Mouse (Mus musculus) kidney, adult 8-10 months (tissue): ENCODE measurements around the gene Gadd45g.
"Not testable (repeated sequence)": the region's sequence is repeated elsewhere in the genome, so short reads cannot be mapped to it uniquely, and the experiment has no call there.

ENCODE experiments used
- DNase-seq, 2 experiments: peaks; one replicate each; pipeline ENCODE4 v3.0.0; 2022

The Gadd45g gene

GRCm38 (mm10) chr13:51834520-51834919, 12.0 kb upstream of the Gadd45g start:
- DNase-seq, result no peak

DNA sequence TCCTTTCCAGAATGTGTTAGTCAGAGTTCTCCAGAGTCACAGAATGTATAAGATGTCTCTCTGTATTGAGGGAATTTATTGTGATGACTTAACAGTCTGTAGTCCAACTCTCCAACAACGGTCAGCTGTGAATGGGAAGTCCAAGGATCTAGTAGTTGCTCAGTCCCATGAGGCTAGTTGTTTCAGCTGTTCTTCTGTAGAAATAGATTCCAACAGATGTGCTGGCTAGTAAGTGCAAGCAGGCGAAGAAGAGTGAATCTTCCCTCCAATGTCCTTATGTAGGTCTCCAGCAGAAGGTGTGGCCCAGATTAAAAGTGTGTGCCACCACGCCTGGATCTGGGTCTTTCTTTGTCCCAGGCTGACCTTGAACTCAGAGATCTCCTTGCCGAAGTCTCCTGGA, 11.3 kb upstream of the Gadd45g start:
- not testable (repeated sequence) for DNase-seq

DNA sequence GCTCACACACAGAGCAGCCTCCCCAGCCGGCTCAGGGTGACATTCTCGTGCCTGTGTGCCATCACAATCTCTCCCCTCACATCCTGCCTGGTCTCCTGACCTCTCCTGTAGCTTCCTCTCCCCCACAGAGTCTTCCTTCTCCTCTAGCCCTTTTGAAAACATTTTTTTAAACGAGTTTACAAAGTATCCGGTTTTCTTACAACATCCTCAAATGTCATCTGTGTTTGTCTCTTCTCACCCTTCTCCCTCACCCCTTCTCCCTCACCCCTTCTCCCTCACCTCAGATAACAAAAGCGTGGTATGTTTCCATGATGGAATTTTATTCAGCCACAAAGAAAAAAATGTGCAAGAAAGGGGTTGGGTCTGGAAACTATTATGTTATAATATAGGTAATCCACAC, 9.1 kb upstream of the Gadd45g start:
- DNase-seq, result no peak

DNA sequence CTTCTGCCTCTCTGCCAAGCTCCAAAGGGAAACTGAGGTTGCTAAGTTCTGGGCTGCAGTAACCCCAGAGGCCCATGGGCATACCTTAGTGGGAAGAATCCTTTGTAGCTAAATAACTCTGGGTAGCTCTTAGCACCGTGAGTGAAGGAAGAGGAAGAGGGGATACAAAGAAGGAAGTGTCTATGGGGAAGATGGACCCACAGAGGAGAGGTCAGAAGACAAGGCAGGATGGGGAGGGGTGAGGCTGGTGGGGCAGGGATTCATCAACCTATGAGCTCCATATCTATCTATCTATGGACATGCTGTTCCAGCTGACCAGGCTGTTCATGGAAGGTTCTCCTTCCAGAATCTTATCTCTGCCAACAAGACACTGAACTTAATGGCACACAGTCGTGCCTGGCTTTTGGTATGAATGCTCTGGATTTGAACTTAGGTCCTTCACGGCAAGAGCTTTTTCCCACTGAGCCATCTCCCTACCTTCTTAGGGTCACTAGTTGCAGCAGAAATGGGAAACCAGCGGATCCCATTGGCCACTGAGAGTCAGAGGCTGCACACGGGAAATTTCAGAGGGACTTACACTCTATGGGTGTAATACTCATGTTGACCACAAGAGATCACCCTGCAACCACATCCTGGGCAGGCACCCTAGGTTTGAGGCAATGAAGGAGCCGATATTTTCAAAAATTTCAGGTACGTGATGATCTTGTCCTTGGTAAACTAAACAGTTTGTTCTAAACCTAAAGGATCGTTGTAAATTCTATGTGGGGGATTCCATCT, 7.0 kb upstream of the Gadd45g start:
- no peak for DNase-seq

DNA sequence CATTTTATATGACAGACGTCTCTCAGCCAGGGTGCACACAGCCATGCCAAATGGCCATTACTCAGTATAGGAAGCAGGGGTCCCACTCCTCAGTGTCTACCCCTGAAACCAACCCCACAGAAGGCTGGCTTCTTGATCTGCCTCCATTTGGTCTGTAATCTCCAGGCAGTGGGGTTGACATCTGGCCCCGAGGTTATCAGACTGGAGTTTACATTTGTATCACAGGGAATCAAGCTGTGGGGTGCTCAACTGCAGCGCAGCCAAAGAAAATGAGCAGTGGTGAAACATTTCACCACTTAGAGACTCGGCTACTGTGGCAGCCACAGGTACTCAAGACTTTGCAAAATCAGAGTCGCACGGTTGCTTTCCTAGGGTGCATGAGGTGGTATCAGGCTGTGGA, 5.8 kb upstream of the Gadd45g start:
- no peak for DNase-seq

DNA sequence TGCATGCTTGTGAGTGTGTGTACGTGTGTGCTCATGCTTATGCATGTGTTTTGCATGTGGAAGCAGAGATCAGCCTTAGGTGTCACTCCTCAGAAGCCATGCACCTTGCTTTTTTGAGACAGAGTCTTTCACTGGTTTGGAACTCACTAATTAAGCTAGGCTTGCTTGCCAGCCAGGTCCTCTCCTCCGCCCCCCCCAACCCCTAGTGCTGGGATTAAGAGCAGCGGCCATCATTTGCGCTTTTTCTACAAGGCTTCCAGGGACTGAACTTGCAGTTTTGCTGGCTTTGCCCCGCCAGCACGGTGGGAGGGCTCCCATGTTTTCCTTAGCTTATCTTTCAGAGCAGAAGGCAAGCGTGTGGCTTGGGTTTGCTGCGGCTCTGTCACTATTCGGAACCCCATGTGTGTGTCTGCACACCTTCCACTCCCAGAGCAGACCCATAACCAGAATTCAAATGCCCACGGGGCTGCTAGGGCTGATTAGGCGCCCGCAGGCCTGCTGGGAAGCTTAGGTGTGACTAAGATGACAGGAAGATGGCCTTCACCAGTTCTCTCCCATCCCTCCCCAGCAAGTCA, 4.8 kb upstream of the Gadd45g start:
- no peak for DNase-seq

- DNase-seq, result no peak
Measured at GRCm38 (mm10) chr13:51842191-51842590, 4.3 kb upstream of the Gadd45g start.

DNA sequence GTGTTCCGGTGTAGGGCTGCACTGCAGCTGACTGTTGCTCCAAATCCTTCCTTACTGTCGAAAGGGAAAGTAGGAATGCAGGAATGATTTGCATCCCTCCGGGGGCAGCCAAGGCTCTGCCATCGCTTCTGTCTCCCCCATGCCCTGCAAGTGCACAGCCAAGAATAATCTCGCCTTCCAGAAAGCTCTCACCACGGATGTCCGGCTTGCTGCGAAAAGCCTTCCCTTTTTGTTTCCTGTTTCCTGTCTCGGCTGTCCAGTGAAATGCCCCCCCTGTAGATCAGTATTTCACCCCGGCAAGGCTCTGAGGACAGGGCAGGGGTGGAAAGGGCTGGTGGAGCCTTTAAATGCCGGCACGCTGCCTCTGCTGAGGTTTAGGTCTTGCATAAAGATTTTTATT, 3.7 kb upstream of the Gadd45g start:
- no peak for DNase-seq

GRCm38 (mm10) chr13:51843298-51843697, 3.2 kb upstream of the Gadd45g start:
- no peak for DNase-seq

GRCm38 (mm10) chr13:51844118-51844517, 2.4 kb upstream of the Gadd45g start:
- no peak for DNase-seq

DNA sequence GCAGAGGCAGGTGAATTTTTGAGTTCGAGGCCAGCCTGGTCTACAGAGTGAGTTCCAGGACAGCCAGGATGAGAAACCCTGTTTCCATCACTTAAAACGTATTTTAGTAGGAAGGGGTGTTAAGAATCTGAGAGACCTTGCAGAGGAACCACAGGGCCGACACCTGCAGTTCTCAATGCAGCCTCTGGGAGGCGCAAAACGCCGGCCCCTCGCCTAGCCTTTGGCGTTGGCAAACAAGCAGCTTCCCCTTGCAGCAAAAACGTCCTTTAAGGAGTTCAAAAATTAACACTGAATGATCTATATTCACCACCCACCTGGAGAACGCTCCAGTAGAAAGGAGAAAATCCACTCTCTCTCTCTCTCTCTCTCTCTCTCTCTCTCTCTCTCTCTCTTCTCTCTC, 1.8 kb upstream of the Gadd45g start:
- peak; percentile 60 to 78 for DNase-seq

DNA sequence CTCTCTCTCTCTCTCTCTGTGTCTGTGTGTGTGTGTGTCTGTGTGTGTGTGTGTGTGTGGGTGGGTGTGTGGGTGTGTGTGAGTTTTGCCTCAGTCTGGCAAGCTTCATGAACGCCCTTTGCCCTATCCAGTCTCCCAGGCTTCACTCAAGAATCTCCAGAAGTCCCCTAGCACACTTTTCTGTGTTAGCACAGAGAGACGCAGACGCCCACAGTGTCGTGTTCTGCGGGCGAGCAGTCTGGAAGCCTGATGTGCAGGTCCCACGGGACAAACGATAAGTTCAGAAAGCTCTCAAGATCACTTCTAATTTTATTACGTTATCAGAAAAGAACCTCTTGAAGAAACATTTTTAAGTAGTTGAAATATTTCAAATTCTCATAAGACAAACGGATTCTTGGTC, 1.4 kb upstream of the Gadd45g start:
- peak; percentile 58 to 63 for DNase-seq

DNA sequence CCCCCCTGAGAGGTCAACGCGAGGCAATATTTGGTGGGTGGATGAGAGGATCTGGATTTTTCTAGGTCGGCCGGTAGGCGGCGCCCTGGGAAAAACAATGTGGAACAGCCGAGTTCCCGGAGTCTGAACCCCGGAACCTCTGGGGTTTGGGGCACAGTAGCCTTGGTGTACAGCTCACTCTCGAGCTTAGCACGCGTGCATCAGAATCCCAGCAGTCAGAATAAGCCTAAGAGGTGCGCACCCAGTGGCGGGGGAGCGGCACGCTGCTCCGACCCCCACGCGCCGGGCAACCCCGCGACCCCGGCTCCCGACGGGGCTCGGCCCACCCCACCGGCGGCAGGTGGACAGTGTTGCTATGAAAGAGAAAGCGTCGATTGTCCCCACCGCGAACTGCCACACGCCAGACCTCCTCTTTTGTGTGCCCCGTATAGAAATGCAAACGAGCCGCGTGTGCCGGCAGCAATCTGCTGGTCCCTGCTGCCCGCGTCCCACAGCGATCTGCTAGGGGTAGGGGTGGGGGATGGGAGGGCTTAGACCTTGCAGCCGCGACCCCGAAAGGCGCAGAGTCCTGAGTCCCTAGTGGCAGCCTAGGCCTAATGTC, 787 bp upstream of the Gadd45g start:
- DNase-seq, result peak; percentile 70 to 80

- DNase-seq, result peak; percentile 55 to 76
Measured at GRCm38 (mm10) chr13:51846868-51847793, 653 bp downstream of the Gadd45g start.

- peak; percentile 74 to 75 for DNase-seq
Measured at GRCm38 (mm10) chr13:51847979-51848480, 1.6 kb downstream of the Gadd45g start.

DNA sequence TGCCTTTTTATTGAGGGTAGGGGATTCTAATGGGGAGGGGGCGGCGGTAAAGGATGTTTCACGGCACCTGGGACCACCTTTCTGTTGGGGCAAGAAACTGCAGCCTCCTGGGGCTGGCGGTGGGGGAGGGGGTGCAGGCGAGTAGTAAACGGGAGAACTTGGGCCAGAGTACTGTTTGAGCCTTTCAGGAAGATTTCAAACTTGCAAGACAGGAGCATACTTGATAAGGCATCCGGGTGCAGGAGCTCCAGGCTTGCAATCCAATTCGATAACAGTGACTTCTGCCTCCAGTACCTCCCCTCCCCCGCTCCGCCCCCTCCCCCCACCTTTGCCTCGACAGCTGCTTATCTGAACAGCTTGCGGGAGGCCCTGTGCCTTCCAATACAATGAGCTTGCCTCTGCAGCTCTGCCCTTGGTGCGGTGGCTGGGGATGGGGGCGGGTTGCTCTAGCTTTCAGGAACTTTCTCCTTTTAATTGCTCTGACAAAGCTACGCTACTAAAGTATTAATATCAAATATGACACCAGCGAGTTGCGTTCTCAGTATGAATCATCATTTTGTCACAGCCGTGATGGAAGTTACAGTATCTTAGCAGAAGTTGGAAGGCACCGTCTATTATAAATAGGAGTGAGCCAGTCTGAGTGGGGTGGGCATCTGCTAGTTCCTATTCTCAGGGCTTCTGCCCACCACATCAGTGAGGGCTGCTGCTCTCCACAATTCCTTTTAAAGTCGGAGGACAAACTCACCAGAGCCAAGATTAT, 2.2 kb downstream of the Gadd45g start:
- DNase-seq, result no peak

DNA sequence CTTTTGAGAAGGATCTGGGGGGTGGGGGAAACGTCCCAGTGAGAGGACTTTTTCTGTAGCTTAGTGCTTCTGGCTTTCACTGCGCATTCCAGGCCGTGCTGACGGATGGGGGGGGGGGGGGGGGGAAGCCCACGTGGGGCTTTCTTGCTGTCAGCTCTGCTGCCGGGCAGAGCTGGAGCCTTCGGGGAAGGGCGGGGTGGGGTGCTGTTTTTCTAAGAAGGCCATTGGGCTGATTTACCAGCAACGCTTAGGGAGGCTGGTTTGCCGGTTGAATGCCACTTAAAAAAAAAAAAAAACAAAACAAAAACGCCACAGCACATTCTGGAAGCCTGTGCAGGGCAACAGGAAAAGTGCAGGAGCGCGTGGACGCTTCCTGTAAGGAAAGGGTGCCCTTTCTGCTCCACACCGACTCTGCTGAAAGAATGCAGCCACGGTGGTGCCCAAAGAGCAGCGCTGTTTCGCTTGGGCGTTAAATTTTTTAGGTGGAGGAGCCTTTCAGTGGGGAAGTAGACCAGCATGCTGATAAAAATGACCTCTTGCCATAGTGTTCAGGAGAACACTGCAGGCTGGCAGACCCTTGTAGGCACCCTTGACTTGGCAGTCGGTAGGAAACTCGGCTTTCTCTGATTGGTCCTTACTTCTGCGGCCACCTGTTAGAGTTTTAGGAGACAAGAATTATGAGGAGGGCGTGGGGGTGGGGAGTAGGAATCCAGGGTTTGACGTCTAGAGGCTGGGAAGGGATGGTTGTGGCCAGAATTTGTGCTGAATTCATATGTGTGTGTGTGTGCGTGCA, 3.0 kb downstream of the Gadd45g start:
- DNase-seq, result peak; percentile 71 to 87

DNA sequence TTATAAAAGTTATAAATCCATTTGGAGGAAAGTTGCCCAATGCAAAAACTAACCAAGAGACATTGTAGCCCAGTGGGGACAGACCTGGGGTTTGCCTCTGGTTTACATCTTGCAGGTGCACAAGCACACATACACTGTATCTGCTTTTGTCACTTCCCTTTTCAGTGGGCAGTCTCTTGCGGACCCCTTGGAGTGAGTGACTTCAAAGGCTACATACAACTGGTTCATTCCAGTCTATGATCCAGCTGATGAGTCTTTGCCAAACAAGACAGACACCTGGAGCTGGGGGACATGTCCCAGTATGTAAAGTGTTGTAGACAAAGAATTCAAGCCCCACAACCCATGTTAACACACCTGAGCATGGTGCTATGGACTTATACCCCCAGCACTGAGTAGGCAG, 4.1 kb downstream of the Gadd45g start:
- DNase-seq, result no peak

DNA sequence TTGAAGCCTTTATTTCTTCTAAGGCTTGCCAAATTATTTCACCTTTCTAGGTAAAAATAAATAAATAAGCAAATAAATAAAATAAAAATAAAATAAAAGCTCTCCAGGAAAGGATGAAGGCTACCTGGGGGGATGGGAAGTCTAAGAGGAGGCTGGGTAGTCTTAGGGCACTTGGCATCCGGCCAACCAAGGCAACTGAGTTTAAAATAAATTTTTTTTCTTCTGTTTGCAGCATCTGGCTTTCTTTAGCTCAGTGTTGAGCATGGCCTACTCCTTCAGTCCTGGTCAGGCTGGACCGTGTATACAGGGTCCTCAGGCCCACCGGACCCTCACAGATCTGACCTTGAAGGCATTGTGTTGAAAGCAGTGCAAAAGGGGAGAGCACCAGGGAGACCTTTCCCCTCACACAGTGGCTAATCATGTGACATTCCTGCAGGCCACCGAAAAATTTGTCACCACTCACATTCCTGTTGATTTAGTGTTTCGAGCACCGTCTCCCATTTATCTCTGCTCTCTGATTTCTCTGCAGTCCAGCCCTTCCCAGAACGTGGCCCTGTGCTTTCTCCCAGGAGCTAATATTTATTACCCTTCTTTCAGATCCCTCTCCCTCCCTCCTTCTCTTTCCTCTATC, 6.2 kb downstream of the Gadd45g start:
- DNase-seq, result no peak

DNA sequence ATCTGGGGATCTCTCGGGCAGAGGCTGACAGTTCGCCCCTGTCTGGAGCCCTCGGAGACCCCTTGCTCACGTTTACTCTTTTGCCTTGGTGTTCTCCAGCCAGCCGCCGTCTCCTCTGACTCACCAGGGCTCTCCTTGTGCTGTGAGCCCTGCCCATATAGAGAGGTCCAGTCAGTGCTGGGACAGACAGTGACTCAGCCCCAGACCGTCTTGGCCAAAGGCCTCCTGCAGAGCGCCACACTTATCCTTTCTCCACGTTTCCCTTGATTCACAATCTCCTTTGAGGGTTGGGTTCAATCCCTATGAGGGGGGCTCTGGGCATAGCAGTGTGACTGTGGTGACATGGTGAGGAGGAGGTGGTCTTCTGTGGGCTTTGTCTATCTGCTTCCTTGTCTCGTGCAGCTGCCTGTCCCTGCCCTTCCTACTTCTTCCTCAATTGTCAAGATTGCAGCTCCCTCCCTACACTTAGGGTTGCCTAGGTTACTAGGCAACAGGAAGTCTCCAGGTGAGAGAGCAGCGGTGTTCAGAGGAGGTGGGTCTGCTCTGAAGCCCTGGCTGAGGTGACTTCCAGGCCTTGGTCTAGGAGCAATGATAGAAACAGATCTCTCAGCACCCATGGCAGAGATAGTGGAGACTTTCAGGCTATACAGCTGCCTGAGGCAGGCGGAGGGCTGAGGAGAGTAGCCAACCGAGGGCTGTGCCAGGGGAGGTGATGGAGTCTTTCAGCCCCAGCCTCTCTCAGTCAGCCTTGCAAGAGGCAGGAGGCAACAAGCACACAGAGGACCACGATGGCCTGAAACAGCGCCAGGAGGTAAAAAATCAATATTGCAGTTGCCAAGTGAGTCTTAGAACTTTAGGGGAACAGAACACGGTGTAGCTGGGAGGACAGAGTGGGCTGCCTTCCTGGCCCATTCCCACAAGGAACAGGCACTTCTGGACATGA, 7.1 kb downstream of the Gadd45g start:
- no peak for DNase-seq
